Mouse (Mus musculus): ENCODE measurements around the gene Calhm6. TPM values are rescaled to one million over a fixed set of nuclear protein-coding genes. Genes with fewer than 3 reads are reported as not detected.

The Calhm6 gene
- polyA plus RNA-seq, 1 experiment, result 0.38 TPM

DNA sequence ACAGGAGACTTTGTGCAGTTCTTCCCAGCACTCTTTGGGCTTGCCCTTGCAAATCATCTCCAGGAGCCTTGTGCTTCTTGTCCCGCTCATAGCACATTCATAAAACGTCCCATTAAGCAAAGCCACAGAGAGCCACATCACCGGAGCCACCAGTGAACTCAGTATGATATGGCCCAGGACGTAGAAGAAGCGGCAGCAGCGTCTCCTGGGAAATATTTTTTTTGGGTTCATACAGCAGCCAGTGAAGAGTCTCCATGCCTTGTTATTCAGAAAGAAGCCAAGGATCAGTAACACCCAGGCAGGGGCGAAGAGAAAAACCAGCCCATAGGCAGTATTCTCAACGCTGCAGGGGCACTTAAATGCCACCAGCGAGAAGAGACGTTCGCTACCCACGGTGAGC lies 31.8 kb downstream of the Calhm6 start:
- no peak for DNase-seq (ENCODE audit: low read depth)
- TF ChIP-seq POLR2A (IDR thresholded peaks at IDR 0.05; ENCODE audit: borderline replicate concordance, extremely low read depth, insufficient read depth, insufficient read length, poor library complexity, severe bottlenecking) (no peak), CTCF (IDR thresholded peaks at IDR 0.05; ENCODE audit: borderline replicate concordance, extremely low read depth, insufficient read depth, insufficient read length) (no peak)

DNA sequence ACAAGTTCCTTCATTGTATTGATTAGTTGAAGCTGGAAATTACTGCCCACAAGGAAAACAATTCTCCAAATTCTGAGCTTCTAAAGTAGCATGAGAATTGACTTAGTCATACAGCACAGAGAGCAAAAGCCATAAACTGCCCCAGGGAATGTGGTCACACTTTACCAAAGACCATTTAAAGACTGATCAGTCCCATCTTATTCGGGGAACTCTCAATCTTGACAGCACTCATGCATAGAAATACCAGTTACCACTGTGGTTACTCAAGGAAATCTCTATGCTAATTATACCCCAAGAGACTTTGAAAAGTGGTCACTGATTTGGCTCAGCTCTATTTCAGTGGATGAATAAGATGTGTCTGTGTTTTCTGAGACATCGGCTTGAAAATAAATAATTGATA lies 32.6 kb downstream of the Calhm6 start:
- TF ChIP-seq CTCF (IDR thresholded peaks at IDR 0.05; ENCODE audit: borderline replicate concordance, extremely low read depth, insufficient read depth, insufficient read length), result no peak
- TF ChIP-seq POLR2A (IDR thresholded peaks at IDR 0.05; ENCODE audit: borderline replicate concordance, extremely low read depth, insufficient read depth, insufficient read length, poor library complexity, severe bottlenecking), result no peak
- DNase-seq (ENCODE audit: low read depth), result no peak

DNA sequence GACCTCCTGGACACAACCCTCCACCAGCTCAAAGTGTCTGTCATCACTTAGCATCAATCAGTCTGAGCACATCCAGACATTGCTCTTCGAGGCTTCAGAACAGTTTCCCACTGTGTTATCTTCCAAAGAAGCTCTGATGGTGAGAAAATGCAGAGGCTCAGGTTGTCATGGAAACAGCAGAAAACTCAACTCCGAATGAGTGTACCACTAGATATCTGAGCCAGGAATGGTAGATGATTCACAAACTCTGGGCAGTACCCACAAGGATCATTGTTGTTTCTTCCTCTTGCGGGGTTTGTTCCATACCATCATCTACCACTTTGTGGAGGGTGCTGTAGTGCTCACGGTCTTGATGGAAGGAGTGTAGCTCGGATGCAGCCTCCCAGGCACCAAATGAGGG lies 35.9 kb downstream of the Calhm6 start:
- TF ChIP-seq POLR2A (IDR thresholded peaks at IDR 0.05; ENCODE audit: borderline replicate concordance, extremely low read depth, insufficient read depth, insufficient read length, poor library complexity, severe bottlenecking), result no peak
- TF ChIP-seq CTCF (IDR thresholded peaks at IDR 0.05; ENCODE audit: borderline replicate concordance, extremely low read depth, insufficient read depth, insufficient read length), result no peak
- peak; percentile 34 for DNase-seq (ENCODE audit: low read depth)

DNA sequence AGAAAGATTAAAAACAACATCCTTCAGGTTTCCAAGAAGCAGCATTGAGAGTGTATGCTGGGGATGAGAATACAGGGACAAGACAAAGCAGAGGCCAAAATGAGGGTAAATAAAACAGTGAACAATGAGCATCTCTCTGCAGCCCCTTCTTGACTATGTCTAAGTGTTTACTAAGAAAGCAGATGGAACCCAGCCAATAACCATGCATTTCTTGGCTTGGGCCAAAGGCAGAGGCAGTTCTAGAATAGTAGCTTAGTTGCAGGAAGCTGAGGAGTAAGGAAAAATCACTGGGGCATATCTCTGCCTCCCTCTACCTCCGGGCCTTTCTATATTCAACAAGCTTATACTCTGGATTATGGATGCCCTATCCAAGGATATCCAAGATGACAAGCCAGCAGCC lies 37.3 kb downstream of the Calhm6 start:
- TF ChIP-seq POLR2A (IDR thresholded peaks at IDR 0.05; ENCODE audit: borderline replicate concordance, extremely low read depth, insufficient read depth, insufficient read length, poor library complexity, severe bottlenecking) (no peak), CTCF (IDR thresholded peaks at IDR 0.05; ENCODE audit: borderline replicate concordance, extremely low read depth, insufficient read depth, insufficient read length) (no peak)
- peak; percentile 42 for DNase-seq (ENCODE audit: low read depth)

DNA sequence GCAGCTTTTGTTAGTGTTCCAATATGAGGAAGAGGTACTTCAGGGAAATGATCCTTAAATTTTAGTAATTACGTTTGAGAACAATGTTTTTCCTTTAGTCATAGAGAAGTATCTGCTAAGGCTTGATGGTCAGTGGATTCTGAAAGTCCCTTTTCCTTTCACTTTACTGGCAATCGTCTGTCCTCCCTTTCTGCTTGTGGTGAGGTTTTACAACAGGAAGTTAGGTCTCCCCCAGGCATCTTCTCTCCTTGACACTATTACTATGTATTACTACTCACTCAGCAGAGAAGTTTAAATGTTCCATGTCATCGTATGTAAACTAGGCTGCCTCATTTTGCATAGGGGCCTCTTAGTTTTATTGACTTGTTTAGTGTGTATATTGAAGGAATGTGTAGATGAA lies 38.3 kb downstream of the Calhm6 start:
- no peak for DNase-seq (ENCODE audit: low read depth)
- no peak for TF ChIP-seq CTCF (IDR thresholded peaks at IDR 0.05; ENCODE audit: borderline replicate concordance, extremely low read depth, insufficient read depth, insufficient read length)
- no peak for TF ChIP-seq POLR2A (IDR thresholded peaks at IDR 0.05; ENCODE audit: borderline replicate concordance, extremely low read depth, insufficient read depth, insufficient read length, poor library complexity, severe bottlenecking)

DNA sequence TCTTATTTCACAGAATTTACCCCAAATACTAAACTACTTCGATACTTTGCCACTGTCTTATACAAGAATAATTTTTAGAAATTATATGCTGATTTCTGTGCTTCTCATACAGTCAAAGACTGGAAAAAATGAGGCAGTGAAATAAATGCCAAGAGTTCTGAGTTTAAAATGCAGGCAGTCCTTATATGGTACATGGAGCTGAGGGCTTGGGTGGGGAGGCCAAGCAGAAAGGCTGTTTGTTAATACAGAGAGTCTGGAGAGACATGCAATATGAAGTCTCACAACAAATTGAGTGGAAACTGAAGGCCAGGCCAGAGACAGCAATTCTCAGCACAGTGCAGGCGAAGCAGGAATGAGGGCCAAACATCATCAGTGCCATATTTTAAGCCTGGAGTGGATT lies 39.3 kb downstream of the Calhm6 start:
- TF ChIP-seq CTCF (IDR thresholded peaks at IDR 0.05; ENCODE audit: borderline replicate concordance, extremely low read depth, insufficient read depth, insufficient read length) (no peak), POLR2A (IDR thresholded peaks at IDR 0.05; ENCODE audit: borderline replicate concordance, extremely low read depth, insufficient read depth, insufficient read length, poor library complexity, severe bottlenecking) (no peak)
- DNase-seq (ENCODE audit: low read depth), result no peak

DNA sequence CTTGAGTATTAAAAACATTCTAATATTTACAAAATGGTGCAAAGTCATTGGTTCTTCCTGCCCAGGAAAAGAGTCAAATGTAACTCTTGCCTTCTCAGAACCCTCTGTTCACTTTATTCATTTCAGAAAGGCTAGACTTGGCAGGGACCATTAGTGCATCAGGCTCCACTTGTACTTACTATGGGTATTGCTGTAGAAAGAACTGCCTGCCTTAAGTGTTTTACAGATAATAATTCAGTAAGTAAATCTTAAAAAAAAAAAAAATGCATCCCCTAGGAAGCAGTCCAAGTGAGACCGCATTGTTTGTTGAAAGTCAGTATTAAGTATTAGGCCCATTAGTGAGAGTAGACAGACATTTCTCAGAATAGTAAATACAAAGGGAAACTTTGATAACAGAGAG lies 41.3 kb downstream of the Calhm6 start:
- no peak for TF ChIP-seq POLR2A (IDR thresholded peaks at IDR 0.05; ENCODE audit: borderline replicate concordance, extremely low read depth, insufficient read depth, insufficient read length, poor library complexity, severe bottlenecking)
- TF ChIP-seq CTCF (IDR thresholded peaks at IDR 0.05; ENCODE audit: borderline replicate concordance, extremely low read depth, insufficient read depth, insufficient read length), result no peak
- DNase-seq (ENCODE audit: low read depth), result no peak

Other genes with a start within 250 kb of the Calhm6 start
- 0.44 and 1.1 TPM in 2 replicates for gene Rsph4a, start 222.9 kb downstream of the Calhm6 start, polyA plus RNA-seq (2012; rRNA removed)
- gene Zup1, start 176.7 kb downstream of the Calhm6 start, polyA plus RNA-seq (2012; rRNA removed), result 12.3 and 13.1 TPM in 2 replicates
- 70.6 and 72.4 TPM in 2 replicates for gene Rwdd1, start 108.4 kb downstream of the Calhm6 start, polyA plus RNA-seq (2012; rRNA removed)
- gene Trappc3l, start 90.4 kb downstream of the Calhm6 start, polyA plus RNA-seq (2012; rRNA removed), result 0.08 TPM in 1 of 2 replicates, not detected in the other
- not detected in 2 replicates for gene Calhm4, start 83.7 kb downstream of the Calhm6 start, polyA plus RNA-seq (2012; rRNA removed)
- gene Calhm5, start 31.5 kb downstream of the Calhm6 start, polyA plus RNA-seq (2012; rRNA removed), result 0.16 and 0.33 TPM in 2 replicates
- gene Dse, start 79.7 kb upstream of the Calhm6 start, polyA plus RNA-seq (2012; rRNA removed), result 5.6 and 7.6 TPM in 2 replicates
- gene Tspyl1, start 154.2 kb upstream of the Calhm6 start, polyA plus RNA-seq (2012; rRNA removed), result 68.5 and 77.6 TPM in 2 replicates
- 140 and 191 TPM in 2 replicates for gene Tspyl4, start 169.5 kb upstream of the Calhm6 start, polyA plus RNA-seq (2012; rRNA removed)